Mouse (Mus musculus): Measurements from ENCODE around the gene Hsf4.
"Not testable (repeated sequence)": the region's sequence is repeated elsewhere in the genome, so short reads cannot be mapped to it uniquely, and the experiment has no call there.

Gene Hsf4

GRCm38 (mm10) chr8:105285514-105285913, 15.9 kb downstream of the Hsf4 start:
- peak in 1 of 2 experiments; percentile 18 for DNase-seq

- DNase-seq = no peak
Observed at GRCm38 (mm10) chr8:105286907-105287306, 17.3 kb downstream of the Hsf4 start.

- peak in 1 of 2 experiments; percentile 21 for DNase-seq
Observed at GRCm38 (mm10) chr8:105288231-105288630, 18.6 kb downstream of the Hsf4 start.

GRCm38 (mm10) chr8:105288958-105289732, 19.5 kb downstream of the Hsf4 start:
- peak; percentile 96 for DNase-seq

GRCm38 (mm10) chr8:105289805-105290460, 20.3 kb downstream of the Hsf4 start, which contains the start of gene 4931428F04Rik:
Gene 4931428F04Rik, minus strand, starts transcription at chr8:105289864.
- peak; percentile 70 to 74 for DNase-seq

- DNase-seq = peak; percentile 88 to 94
Observed at GRCm38 (mm10) chr8:105290554-105291314, 21.1 kb downstream of the Hsf4 start.

GRCm38 (mm10) chr8:105291364-105291763, 21.8 kb downstream of the Hsf4 start:
- DNase-seq = not testable (repeated sequence)

- not testable (repeated sequence) for DNase-seq
Observed at GRCm38 (mm10) chr8:105291802-105292201, 22.2 kb downstream of the Hsf4 start.

GRCm38 (mm10) chr8:105292471-105292870, 22.9 kb downstream of the Hsf4 start:
- DNase-seq = peak in 1 of 2 experiments; percentile 25

- DNase-seq = peak in 1 of 2 experiments; percentile 27
Observed at GRCm38 (mm10) chr8:105293405-105293804, 23.8 kb downstream of the Hsf4 start.

GRCm38 (mm10) chr8:105294776-105295175, 25.2 kb downstream of the Hsf4 start:
- DNase-seq = peak in 1 of 2 experiments; percentile 24

GRCm38 (mm10) chr8:105295256-105295655, 25.7 kb downstream of the Hsf4 start:
- no peak for DNase-seq

- DNase-seq = peak; percentile 46 to 67
Observed at GRCm38 (mm10) chr8:105295895-105296573, 26.4 kb downstream of the Hsf4 start, which contains the start of gene Exoc3l. Gene Exoc3l, minus strand, starts transcription at chr8:105296101.

- DNase-seq = peak; percentile 94 to 96
Observed at GRCm38 (mm10) chr8:105297511-105298192, 28.1 kb downstream of the Hsf4 start, which contains the start of gene E2f4. Gene E2f4, plus strand, starts transcription at chr8:105297663.

- peak in 1 of 2 experiments; percentile 19 for DNase-seq
Observed at GRCm38 (mm10) chr8:105298351-105299252, 29.0 kb downstream of the Hsf4 start.

- no peak for DNase-seq
Observed at GRCm38 (mm10) chr8:105299962-105300361, 30.4 kb downstream of the Hsf4 start.

GRCm38 (mm10) chr8:105303396-105303795, 33.8 kb downstream of the Hsf4 start:
- DNase-seq = no peak

- DNase-seq = no peak
Observed at GRCm38 (mm10) chr8:105303874-105304273, 34.3 kb downstream of the Hsf4 start.

- no peak for DNase-seq
Observed at GRCm38 (mm10) chr8:105304325-105305210, 35.0 kb downstream of the Hsf4 start.
